Mouse (Mus musculus) pancreas, adult 10 weeks (tissue): ENCODE results near the gene Msl2. TPM values are rescaled to one million over a fixed set of nuclear protein-coding genes. Genes with fewer than 3 reads are reported as not detected.

Experiments used
- polyA plus RNA-seq: library from polyadenylated mRNA; stranded (reverse); fragments of 350-450 nt; fragmentation: Illumina TruSeq; extraction: RNeasy Lipid Tissue Mini Kit (QIAGEN cat#74804); gene quantifications from one replicate; pipeline ENCODE4 v1.2.3, GENCODE M21; 2015; ENCODE audit warnings: low read depth, low replicate concordance; ENCODE audit not compliant: insufficient read depth

The Msl2 gene
- 7.2 TPM for polyA plus RNA-seq

GRCm38 (mm10) chr9:101073987-101074331, at the start of gene Msl2:
Gene Msl2 (plus strand): TSS chr9:101074101.

DNA sequence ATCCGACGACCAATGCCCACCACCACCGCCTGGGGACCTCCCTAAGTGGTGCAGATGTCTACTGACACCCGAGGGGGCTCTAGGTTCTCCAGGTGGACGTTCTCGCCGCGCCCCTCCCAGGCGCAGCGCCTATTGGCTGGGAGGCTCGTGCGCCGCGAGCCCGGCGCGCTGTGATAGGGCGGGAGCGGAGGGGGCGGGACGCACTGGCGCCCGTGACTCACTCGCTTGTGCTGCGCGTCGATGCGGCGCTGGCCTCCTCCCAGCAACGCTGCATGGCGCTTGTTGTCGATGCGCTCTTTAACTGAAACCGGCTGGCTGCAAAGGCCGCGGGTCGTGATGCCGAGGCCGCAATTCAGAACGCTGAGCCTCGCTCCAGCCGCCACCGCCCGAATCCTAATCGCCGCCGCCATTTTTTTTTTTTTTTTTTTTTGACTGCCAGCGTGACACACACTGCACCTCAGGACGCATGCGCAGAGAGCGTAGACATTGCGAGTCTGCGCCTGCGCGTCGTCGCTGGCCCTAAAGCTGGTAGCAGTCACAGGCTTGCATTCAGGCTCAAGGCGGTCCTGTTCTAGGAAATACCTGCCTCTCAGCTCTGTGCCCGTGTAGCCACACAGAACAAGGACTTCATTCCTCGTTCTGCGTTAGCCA, 39.3 kb upstream of the Msl2 start, which contains the start of gene Pccb:
TSS of gene Pccb (minus strand) at position 451 of the 651 bp plus-strand sequence.

Other genes with a start within 250 kb of the Msl2 start
- 22.6 TPM for gene Pccb, start 39.2 kb upstream of the Msl2 start, polyA plus RNA-seq
- gene Ppp2r3a, start 177.7 kb downstream of the Msl2 start, polyA plus RNA-seq = 3.0 TPM